Mouse (Mus musculus): ENCODE results near the gene P2rx5.

DNA sequence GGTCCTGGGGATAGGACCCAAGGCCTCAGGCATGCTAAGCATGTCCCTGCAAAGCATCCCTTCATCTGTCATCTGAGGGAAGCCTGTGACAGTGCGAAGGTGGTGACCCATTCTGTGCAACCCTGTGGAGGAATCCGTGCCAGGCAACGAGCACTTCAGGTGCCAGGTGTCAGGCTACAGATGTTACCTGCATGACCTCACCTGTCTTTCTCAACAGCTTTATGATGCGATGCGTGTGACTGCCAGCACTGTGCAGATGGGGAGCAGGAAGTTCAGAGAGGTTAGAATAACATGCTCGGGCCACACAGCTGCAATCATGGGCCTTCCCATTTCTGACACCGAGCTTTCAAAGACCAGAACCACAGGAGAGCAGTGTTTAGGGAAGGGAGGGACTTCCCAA is 45.0 kb downstream of the P2rx5 start:
- no peak for TF ChIP-seq POLR2A (IDR thresholded peaks at IDR 0.05; ENCODE audit: insufficient read depth, low read length)
- TF ChIP-seq CTCF (IDR thresholded peaks at IDR 0.05; ENCODE audit: low read depth, low read length), result no peak
